In the genomic region with DNA sequence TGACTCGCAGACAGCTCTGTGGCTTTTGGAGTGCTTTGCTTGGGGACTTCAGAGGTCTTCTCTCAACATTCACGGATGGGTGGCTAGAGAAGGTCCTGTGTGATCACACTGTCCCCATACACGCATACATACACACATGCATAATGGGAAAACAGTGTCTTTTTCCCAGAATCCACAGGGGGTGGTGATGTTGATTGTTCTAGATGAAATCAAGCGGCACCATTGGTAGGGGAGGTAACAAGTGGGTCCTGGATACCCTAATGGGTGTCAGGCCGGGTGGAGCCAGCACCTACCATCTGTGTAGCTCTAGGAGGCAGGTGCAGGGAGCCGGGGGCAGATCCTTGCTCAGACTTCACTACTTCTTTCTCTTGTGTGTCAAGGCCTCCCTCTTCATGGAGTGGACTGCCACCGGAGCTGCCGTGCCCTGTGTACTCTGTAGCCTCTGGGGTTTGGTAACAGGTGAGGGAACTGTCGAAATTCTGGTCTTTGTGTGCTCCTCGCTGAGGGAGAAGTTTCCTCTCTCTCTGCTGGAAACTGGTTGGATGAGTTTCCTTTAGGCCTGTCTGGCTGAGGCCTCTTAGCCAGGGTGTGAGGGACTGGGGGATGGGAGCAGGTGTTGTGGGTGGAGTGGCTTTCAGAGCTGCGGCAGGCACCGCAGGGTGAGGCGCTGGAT, we compare ENCODE assay signal across 8 mouse cellular contexts. TPM values are rescaled to one million over a fixed set of nuclear protein-coding genes. Genes with fewer than 3 reads are reported as not detected.
DNase-seq lines count a peak whose midpoint lies in the region; ATAC-seq lines count a peak whose summit lies in the region.

No protein-coding gene starts in this region.

- H3K4me3 ChIP-seq in heart, embryonic 12.5 days = no peak overlapping the region
- H3K4me3 ChIP-seq in kidney, embryonic 16.5 days (ENCODE audit: low read length) = peak overlapping the region; percentile 23

- H3K9me3 ChIP-seq in heart, embryonic 12.5 days (replicated peaks) = no peaks in the 10 kb centered on the region
- no peaks in the 10 kb centered on the region for H3K9me3 ChIP-seq in kidney, embryonic 16.5 days (ENCODE audit: low read length)

- ATAC-seq in heart, embryonic 12.5 days (ENCODE audit: insufficient number of reproducible peaks, low FRiP score) = peak; percentile 10; the same call in 1 of the 2 replicates
- peak; percentile 54 for ATAC-seq in kidney, embryonic 16.5 days (ENCODE audit: low FRiP score, low TSS enrichment)
- peak; percentile 62 for ATAC-seq in megakaryocyte progenitor cell, adult 5-6 weeks (replicated peaks; ENCODE audit: poor library complexity)

- no peak overlapping the region for H3K27ac ChIP-seq in heart, embryonic 12.5 days (ENCODE audit: poor library complexity, severe bottlenecking)
- peak overlapping the region; percentile 83 for H3K27ac ChIP-seq in kidney, embryonic 16.5 days (ENCODE audit: low read length)

- H3K4me2 ChIP-seq in heart, embryonic 12.5 days = peak overlapping the region; percentile 57
- peak overlapping the region; percentile 47 for H3K4me2 ChIP-seq in kidney, embryonic 16.5 days (replicated peaks; ENCODE audit: low read depth, low read length)

- WGBS in heart, embryonic 12.5 days = 41% methylated on average over 13 of the region's 13 CpGs
- 32% methylated on average over 13 of the region's 13 CpGs for WGBS in kidney, embryonic 16.5 days

- peaks cover 76% of the 10 kb centered on the region for H3K4me1 ChIP-seq in heart, embryonic 12.5 days (replicated peaks)
- peaks cover 61% of the 10 kb centered on the region for H3K4me1 ChIP-seq in kidney, embryonic 16.5 days (ENCODE audit: insufficient read depth, low read length)

- intact Hi-C loops in gastrocnemius, postnatal 36 days (cut with DNase I) = no loop called here

- no peak for DNase-seq in heart, postnatal 4 days
- DNase-seq in fat pad, adult 2 months (ENCODE audit: extremely low read depth, low read depth, low spot score) = peak; percentile 95
- no peak for DNase-seq in gastrocnemius, postnatal 36 days
- DNase-seq in frontal cortex, postnatal 10 days (ENCODE audit: low spot score in 2 of 2) = no peak
- DNase-seq in left cerebral cortex, adult 8-10 months (ENCODE audit: low spot score in 2 of 2) = no peak

- H3K9ac ChIP-seq in heart, embryonic 12.5 days = peak overlapping the region; percentile 25
- H3K9ac ChIP-seq in kidney, embryonic 16.5 days (replicated peaks; ENCODE audit: low read length) = peak overlapping the region; percentile 66

- H3K36me3 ChIP-seq in heart, embryonic 12.5 days = no peaks in the 10 kb centered on the region
- H3K36me3 ChIP-seq in kidney, embryonic 16.5 days (ENCODE audit: insufficient read depth, low read length) = no peaks in the 10 kb centered on the region

- no peaks in the 10 kb centered on the region for H3K27me3 ChIP-seq in heart, embryonic 12.5 days (replicated peaks)
- no peaks in the 10 kb centered on the region for H3K27me3 ChIP-seq in kidney, embryonic 16.5 days (ENCODE audit: insufficient read depth, low read length)

RNA-seq across cellular contexts. Expression of a gene that starts 16.9 kb away (rescaled TPM):
- polyA plus RNA-seq in heart, embryonic 12.5 days (2016; fragmentation: Nextera tagmentation; extraction: Ambion mirVana) = 8.2 and 10.3 TPM in 2 replicates
- total RNA-seq in heart, postnatal 4 days (2021) = 10 to 100 TPM; 29.5 TPM
- polyA plus RNA-seq in kidney, embryonic 16.5 days (2015; fragmentation: Nextera tagmentation; extraction: Ambion mirVana) = 23.0 and 24.8 TPM in 2 replicates
- total RNA-seq in megakaryocyte progenitor cell, adult 5-6 weeks (2015) = 11.1 and 13.6 TPM in 2 replicates
- total RNA-seq in megakaryocyte progenitor cell, adult 5-6 weeks (2017) = 13.7 and 13.9 TPM in 2 replicates
- total RNA-seq in gastrocnemius, postnatal 36 days (2021) = 1 to 10 TPM; 5.4 to 5.5 TPM
- total RNA-seq in left cerebral cortex, adult 8-10 months (2022) = 10 to 100 TPM; 16.2 to 20.2 (median 19.1) TPM

Comparison
In these comparisons a context has a peak if more than half of its experiments do, and no peak if none do; other contexts are left out.
1. ATAC-seq: peak in every context shown above with its lines; median percentile 62 in megakaryocyte progenitor cell, adult 5-6 weeks; 54 in kidney, embryonic 16.5 days; 10 in heart, embryonic 12.5 days.